Mouse (Mus musculus) adrenal gland, adult 2 months (tissue): ENCODE data around the gene Sertad1. TPM values are rescaled to one million over a fixed set of nuclear protein-coding genes. Genes with fewer than 3 reads are reported as not detected.
A peak's percentile ranks its signal among the peaks of the same experiment; 100 is the strongest.
"Not testable (repeated sequence)": the region's sequence is repeated elsewhere in the genome, so short reads cannot be mapped to it uniquely, and the experiment has no call there.

ENCODE experiments used
- DNase-seq: peaks from one replicate; pipeline ENCODE4 v3.0.0; 2021
- polyA plus RNA-seq: library from polyadenylated mRNA; depleted of rRNA; stranded (reverse); fragments of >200 nt; gene quantifications from 2 replicates; pipeline ENCODE4 v1.2.3, GENCODE M21; 2012
- total RNA-seq, 2 experiments: library from RNA; stranded (reverse); gene quantifications; 2 replicates each; pipeline ENCODE4 v1.2.3; 2021

Gene Sertad1
- total and polyA plus RNA-seq, 3 experiments: 17.9 to 57.7 (median 25.6) TPM

DNA sequence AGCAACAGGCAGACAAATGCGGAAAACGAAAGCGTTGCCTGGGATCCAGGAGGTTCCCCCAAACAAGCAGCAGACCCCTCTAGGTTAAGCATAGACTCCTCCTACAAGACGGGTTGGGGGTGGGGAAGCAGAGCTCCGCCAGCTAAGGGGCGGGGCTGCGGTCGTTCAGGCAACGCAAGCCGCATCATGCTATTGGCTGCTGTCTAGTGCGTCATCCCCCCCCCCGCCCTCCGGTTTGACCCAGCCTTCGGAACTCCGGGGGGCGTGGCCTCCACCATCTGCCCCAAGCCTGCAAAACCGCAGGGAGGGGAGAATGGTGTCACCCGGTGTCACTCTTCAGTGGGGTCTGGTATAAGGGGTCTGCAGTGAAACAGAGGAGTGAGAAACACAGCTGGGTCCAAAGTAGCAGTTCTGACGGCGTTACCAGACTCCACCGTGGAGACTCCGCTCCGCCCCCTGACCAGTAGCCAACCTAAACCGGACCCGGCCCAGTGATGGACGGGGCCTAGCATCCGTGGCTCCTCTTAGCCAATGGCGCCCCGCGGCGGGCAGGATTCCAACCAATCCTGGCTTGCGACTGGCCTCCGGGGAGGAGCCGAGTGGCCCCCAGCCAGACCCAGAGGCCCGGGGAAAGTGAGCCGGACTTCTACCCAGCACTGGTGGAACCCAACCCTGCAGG is 13.4 kb upstream of the Sertad1 start, which contains the start of gene Sertad3:
Gene Sertad3 (plus strand): TSS at position 613 of the 679 bp plus-strand sequence.
- peak; percentile 100 for DNase-seq

DNA sequence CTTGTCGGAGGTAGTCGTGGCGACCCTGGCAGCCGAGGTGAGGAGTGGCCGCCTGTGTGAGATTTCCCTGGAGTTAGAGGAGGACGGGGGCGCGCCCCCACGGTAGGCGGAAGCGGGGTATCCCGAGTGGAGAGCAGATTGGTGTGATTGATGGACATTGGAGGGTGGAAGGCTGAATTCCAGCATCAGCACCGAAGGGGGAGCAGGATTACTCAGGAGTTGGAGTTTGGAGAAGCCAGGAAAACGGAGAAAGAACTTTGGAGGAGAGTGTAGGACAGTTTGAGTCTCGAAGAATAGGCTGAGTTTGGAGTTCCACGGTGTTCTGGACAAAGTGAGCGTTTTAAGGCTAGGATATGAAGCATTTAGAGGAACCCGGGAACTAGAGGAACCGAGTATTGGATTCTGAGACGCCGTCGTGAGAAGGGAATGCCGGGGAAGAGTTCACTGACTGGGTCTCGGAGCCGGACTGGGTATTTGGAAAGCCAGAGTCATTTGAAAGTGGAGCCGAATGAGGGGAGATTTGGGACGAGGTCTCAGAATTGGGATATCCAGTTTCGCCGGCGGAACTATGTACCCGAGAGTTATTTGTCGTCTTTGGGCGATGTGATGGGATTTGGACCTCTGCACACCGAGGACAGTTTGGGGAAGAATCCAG is 12.7 kb upstream of the Sertad1 start:
- DNase-seq: no peak

GRCm38 (mm10) chr7:27474490-27474954 is 12.2 kb upstream of the Sertad1 start:
- DNase-seq: peak; percentile 99

- DNase-seq: peak; percentile 13
These were observed 11.1 kb upstream of the Sertad1 start for GRCm38 (mm10) chr7:27475596-27475995.

DNA sequence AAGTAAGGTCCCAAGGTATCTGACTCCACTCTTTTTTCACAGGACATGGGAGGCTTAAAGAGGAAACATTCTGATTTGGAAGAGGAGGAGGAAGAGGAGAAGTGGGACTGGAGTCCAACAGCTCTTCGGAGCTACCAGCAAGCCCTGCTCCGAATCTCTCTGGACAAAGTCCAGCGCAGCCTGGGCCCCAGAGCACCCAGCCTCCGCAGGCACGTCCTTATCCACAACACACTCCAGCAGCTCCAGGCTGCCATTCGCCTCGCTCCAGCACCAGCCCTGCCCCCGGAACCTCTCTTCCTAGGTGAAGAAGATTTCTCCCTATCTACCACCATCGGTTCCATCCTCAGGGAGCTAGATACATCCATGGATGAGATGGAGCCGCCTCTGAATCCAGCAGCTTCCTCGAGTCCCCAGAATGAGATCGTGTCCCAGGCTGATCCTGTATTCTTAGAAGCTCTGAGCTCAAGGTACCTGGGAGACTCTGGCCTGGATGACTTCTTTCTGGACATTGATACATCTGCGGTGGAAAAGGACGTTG is 10.5 kb upstream of the Sertad1 start:
- DNase-seq: peak; percentile 10

- DNase-seq: no peak
These were observed 8.1 kb upstream of the Sertad1 start for GRCm38 (mm10) chr7:27478561-27478960.

GRCm38 (mm10) chr7:27479750-27480149 is 7.0 kb upstream of the Sertad1 start:
- no peak for DNase-seq

- peak; percentile 8 for DNase-seq
These were observed 6.2 kb upstream of the Sertad1 start for GRCm38 (mm10) chr7:27480506-27480905.

DNA sequence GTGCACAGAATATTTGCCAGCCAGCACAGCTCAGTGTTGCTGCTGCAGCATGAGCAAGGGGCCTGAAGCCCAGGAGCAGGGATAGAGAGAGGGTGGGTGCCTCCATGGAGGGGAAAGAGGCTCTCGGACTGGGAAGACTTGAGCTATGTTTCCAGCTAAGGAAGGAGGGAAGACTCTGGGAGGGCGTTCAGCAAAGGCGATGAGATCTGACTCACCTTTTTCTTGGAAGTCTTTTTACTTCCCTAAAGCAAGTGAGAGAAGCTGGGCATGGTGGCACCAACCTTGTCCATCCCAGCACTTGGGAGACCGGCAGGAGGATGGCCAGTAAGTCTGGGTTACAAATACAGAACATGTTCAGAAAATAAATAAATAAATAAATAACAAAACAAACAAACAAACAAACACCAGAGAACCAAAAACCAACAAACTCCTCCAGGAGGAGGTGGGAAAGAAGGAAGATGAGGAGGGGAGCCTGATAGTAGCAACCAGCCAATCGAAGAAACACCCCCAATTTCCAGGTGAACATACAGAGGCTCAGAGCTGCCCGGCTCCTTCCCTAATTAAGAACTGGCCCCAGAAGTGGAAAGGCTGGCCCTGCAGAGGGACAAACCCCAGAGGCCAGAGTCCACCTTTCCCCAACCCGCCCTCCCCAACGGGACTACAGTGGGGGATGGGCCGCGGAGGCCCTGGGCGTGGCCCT is 5.6 kb upstream of the Sertad1 start:
- peak; percentile 28 for DNase-seq

GRCm38 (mm10) chr7:27481627-27481969 is 5.1 kb upstream of the Sertad1 start:
- peak; percentile 98 for DNase-seq

DNA sequence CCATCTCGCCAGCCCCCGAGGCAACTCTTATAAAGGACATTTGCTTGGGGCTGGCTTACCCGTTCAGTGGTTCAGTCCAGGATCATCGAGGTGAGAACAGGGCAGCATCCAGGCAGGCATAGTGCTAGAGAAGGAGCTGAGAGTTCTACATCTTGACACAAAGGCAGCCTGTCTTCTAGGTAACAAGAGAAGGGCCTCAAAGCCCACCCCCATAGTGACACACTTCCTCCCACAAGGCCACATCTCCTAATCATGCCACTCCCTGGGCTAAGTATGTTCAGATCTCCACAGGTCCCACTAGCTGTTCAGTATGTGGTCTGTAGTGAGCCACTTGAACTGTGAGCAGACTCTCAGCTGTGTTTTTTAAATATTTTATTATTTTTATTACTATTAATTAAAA is 2.9 kb upstream of the Sertad1 start:
- no peak for DNase-seq

DNA sequence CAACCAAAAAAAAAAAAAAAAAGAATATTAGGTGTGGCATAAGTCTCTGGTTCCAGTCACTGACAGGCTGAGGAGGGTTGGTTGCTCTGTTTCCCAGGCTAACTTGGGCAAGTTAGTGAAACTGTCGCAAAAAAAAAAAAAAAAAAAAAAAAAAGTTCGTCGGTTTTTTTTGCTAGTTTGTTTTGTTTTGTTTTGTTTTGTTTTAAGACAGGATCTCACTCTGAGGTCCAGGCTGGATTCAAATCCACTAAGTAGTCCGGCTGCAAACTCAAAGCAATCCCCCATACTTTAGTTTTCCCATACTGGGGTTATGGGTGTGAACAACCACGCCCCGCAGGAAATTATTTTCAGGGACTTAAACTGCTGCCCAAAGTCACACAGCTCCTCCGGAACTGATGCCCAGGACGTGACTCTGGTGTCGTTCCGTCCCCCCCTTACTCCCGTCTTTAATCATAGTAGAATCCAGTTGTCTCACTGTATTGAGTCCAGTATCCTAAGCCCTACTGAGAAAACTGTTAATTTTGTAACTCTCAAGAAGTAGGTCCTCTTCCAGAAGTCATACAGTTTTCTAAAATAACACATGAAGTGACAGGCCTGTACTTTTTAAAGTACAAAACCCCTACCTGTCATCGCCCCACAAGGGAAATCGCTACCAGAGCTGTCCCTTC is 474 bp upstream of the Sertad1 start:
- DNase-seq: no peak

DNA sequence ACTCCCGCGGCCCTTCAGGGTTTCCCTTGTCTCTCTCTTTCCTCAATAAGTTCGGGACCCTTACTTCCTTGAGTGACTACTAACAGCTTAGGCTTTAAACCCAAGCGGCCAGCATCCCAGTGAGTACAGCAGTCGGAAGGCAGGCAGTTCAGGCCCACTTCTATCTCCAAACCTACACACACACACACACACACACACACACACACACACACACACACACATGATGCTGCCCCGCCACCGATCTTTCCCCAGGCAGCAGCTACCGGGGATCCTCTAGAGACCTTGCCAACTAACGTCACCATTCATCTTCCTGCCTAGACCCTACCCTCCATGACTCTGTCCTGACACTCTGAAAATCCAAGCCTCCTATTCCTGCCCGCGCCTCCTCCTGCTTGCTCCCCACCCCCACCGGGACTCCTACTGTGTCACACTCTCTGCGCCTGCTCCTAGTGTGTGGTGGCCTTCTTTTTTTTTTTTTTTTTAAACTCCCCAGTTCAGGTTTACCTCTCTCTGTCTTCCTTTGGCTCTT is 1.1 kb downstream of the Sertad1 start:
- DNase-seq: peak; percentile 89

GRCm38 (mm10) chr7:27489270-27489869 is 2.7 kb downstream of the Sertad1 start:
- no peak for DNase-seq

- DNase-seq: no peak
These were observed 3.5 kb downstream of the Sertad1 start for GRCm38 (mm10) chr7:27490227-27490542.

- peak; percentile 98 for DNase-seq
These were observed 4.0 kb downstream of the Sertad1 start for GRCm38 (mm10) chr7:27490543-27491329.

DNA sequence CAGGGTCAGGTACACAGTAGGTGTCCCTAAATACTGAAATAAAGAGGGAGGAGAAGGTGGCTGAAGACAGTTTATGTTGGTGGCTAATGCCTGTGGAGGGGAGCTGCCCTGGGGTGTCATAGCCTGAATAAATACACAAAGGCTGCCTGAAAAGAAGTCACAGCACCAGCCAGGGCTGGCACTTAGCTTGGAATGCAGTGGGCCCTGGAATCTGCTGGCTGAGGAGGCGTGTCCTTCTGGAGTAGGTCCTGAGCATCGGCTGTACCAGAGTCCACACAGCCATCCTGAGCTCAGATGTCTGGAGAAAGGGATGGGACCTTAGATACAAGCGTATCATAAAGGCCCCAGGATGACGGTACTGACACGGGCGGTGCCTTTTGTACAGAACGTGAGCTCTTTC is 5.1 kb downstream of the Sertad1 start:
- peak; percentile 30 for DNase-seq

DNA sequence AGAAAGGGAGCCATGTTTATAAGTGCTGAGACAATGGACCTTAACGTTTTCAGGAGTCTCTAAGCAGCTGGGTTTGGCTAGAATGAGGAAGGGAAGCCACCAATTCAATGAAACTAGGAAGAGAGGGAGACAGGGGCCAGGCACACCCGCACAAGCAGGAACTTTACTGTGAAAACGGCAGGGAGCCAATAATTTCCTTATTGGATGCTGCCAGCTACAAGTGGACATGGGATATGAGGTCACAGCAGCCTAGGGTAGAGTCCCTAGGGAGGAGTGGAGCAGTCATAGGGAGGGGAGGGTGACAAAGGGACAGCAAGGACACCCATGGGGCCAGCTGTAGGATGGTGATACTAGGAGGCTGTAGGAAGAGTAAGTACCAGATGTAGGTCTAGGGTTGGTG is 6.3 kb downstream of the Sertad1 start:
- DNase-seq: no peak

DNA sequence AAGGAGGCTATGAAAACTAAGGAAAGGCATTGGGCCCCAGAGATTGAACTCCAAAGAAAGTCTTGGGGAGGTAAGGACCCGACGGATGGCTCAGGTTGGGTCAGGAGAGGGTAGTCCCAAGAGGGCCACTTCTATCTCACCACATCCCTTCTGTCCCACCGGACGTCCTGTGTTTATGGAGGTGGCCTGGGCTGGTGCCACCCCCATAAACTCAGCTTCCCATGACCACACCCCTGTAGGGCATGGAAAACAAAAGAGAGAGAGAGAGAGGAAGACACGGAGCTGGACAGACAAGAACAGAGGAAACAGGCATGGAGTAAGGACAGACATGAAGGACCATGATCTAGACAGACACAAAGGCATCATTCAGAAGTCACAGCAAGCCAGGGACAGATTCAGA is 6.7 kb downstream of the Sertad1 start:
- DNase-seq: no peak

DNA sequence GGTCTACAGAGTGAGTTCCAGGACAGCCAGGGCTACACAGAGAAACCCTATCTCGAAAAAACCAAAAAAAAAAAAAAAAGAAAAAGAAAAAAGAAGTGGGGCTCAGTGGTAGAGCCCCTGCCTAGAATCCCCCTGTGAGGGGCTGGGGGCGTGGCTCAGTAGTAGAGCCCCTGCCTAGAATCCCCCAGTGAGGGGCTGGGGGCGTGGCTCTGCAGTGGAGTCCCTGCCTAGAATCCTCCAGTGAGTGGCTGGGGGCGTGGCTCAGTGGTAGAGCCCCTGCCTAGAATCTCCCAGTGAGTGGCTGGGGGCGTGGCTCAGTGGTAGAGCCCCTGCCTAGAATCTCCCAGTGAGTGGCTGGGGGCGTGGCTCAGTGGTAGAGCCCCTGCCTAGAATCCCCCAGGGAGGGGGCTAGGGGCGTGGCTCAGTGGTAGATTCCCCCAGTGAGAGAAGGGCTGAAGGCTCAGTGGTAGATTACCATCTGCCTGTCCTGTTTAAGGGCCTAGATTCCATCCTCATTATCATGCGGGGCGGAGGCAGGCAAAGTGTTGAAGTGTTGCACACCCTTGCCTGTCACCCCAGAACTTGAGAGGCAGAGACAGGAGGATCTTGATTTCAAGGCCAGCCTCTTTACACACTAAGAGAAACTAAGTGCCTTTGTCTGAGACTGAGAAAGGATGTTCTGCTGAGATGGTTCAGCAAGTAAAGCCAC is 8.1 kb downstream of the Sertad1 start:
- not testable (repeated sequence) for DNase-seq
